Mouse (Mus musculus): ENCODE results near the gene Auts2. TPM values are rescaled to one million over a fixed set of nuclear protein-coding genes. Genes with fewer than 3 reads are reported as not detected.

Auts2 gene
- total and polyA plus RNA-seq, 2 experiments from 2014 or later, result 35.2 to 57.5 TPM

GRCm38 (mm10) chr5:131634731-131635130 is 908.4 kb downstream of the Auts2 start:
- H3K27me3 ChIP-seq (ENCODE audit: insufficient read depth, low read length), result no peaks in the 10 kb centered on the region
- H3K4me2 ChIP-seq (ENCODE audit: low read depth, low read length, poor library complexity, severe bottlenecking), result no peak overlapping the region
- no peak overlapping the region for H3K4me3 ChIP-seq (ENCODE audit: low read depth, low read length)
- no peak for DNase-seq (ENCODE audit: low spot score)
- H3K4me1 ChIP-seq (ENCODE audit: insufficient read depth, low read length), result peaks cover 11% of the 10 kb centered on the region; the same call in 1 of the 2 replicates
- no peaks in the 10 kb centered on the region for H3K9me3 ChIP-seq (ENCODE audit: low read length)
- no peak for TF ChIP-seq CTCF (IDR thresholded peaks at IDR 0.05)
- no peak for ATAC-seq (ENCODE audit: low FRiP score)
- H3K9ac ChIP-seq (replicated peaks; ENCODE audit: low read length, poor library complexity, severe bottlenecking), result no peak overlapping the region
- no peak overlapping the region for H3K27ac ChIP-seq (ENCODE audit: low read depth, low read length)
- no peaks in the 10 kb centered on the region for H3K36me3 ChIP-seq (ENCODE audit: insufficient read depth, low read length)
- WGBS, result 92% methylated on average over 7 of the region's 7 CpGs

- Histone ChIP-seq H3K27ac (ENCODE audit: low read depth, low read length) (no peak overlapping the region), H3K4me3 (ENCODE audit: low read depth, low read length) (no peak overlapping the region), H3K9ac (replicated peaks; ENCODE audit: low read length, poor library complexity, severe bottlenecking) (no peak overlapping the region), H3K4me2 (ENCODE audit: low read depth, low read length, poor library complexity, severe bottlenecking) (no peak overlapping the region), H3K27me3 (ENCODE audit: insufficient read depth, low read length) (no peaks in the 10 kb centered on the region), H3K9me3 (ENCODE audit: low read length) (no peaks in the 10 kb centered on the region), H3K4me1 (ENCODE audit: insufficient read depth, low read length) (peaks cover 11% of the 10 kb centered on the region; the same call in 1 of the 2 replicates), H3K36me3 (ENCODE audit: insufficient read depth, low read length) (no peaks in the 10 kb centered on the region)
- DNase-seq (ENCODE audit: low spot score), result no peak
- no peak for TF ChIP-seq CTCF (IDR thresholded peaks at IDR 0.05)
- 70% methylated on average over 4 of the region's 4 CpGs for WGBS
- no peak for ATAC-seq (ENCODE audit: low FRiP score)
Observed at GRCm38 (mm10) chr5:131631998-131632379, 911.2 kb downstream of the Auts2 start.

- no peak for TF ChIP-seq CTCF (IDR thresholded peaks at IDR 0.05)
Observed at GRCm38 (mm10) chr5:131631038-131631997, 911.8 kb downstream of the Auts2 start.

GRCm38 (mm10) chr5:131630577-131630976 is 912.6 kb downstream of the Auts2 start:
- Histone ChIP-seq H3K4me1 (ENCODE audit: insufficient read depth, low read length) (peaks cover 11% of the 10 kb centered on the region; the same call in 1 of the 2 replicates), H3K36me3 (ENCODE audit: insufficient read depth, low read length) (no peaks in the 10 kb centered on the region), H3K9me3 (ENCODE audit: low read length) (no peaks in the 10 kb centered on the region), H3K4me3 (ENCODE audit: low read depth, low read length) (no peak overlapping the region), H3K9ac (replicated peaks; ENCODE audit: low read length, poor library complexity, severe bottlenecking) (no peak overlapping the region), H3K27me3 (ENCODE audit: insufficient read depth, low read length) (no peaks in the 10 kb centered on the region), H3K4me2 (ENCODE audit: low read depth, low read length, poor library complexity, severe bottlenecking) (no peak overlapping the region), H3K27ac (ENCODE audit: low read depth, low read length) (no peak overlapping the region)
- TF ChIP-seq CTCF (IDR thresholded peaks at IDR 0.05), result no peak
- 15% methylated on average over 7 of the region's 7 CpGs for WGBS
- DNase-seq (ENCODE audit: low spot score) (peak; percentile 68), ATAC-seq (ENCODE audit: low FRiP score) (no peak)

More at GRCm38 (mm10) chr5:131631038-131631997, 911.8 kb downstream of the Auts2 start:
- no peaks in the 10 kb centered on the region for H3K36me3 ChIP-seq (ENCODE audit: insufficient read depth, low read length)
- ATAC-seq (ENCODE audit: low FRiP score) (no peak), DNase-seq (ENCODE audit: low spot score) (peak; percentile 34)
- no peaks in the 10 kb centered on the region for H3K9me3 ChIP-seq (ENCODE audit: low read length)
- H3K4me2 ChIP-seq (ENCODE audit: low read depth, low read length, poor library complexity, severe bottlenecking), result no peak overlapping the region
- WGBS, result 38% methylated on average over 12 of the region's 12 CpGs
- H3K27me3 ChIP-seq (ENCODE audit: insufficient read depth, low read length), result no peaks in the 10 kb centered on the region
- H3K9ac ChIP-seq (replicated peaks; ENCODE audit: low read length, poor library complexity, severe bottlenecking), result no peak overlapping the region
- H3K27ac ChIP-seq (ENCODE audit: low read depth, low read length), result no peak overlapping the region
- H3K4me1 ChIP-seq (ENCODE audit: insufficient read depth, low read length), result peaks cover 11% of the 10 kb centered on the region; the same call in 1 of the 2 replicates
- no peak overlapping the region for H3K4me3 ChIP-seq (ENCODE audit: low read depth, low read length)

GRCm38 (mm10) chr5:131616113-131616876 is 926.8 kb downstream of the Auts2 start:
- WGBS, result 3% methylated on average over 40 of the region's 40 CpGs

More at GRCm38 (mm10) chr5:131616113-131616876, 926.8 kb downstream of the Auts2 start:
- Histone ChIP-seq H3K27ac (ENCODE audit: low read depth, low read length) (no peak overlapping the region), H3K36me3 (ENCODE audit: insufficient read depth, low read length) (no peaks in the 10 kb centered on the region), H3K9ac (replicated peaks; ENCODE audit: low read length, poor library complexity, severe bottlenecking) (peak overlapping the region; percentile 46; the same call in 1 of the 2 replicates), H3K4me1 (ENCODE audit: insufficient read depth, low read length) (0 out of 2 replicates have a peak, but pooled peaks cover 4% of the 10 kb centered on the region), H3K4me3 (ENCODE audit: low read depth, low read length) (peak overlapping the region; percentile 38), H3K4me2 (ENCODE audit: low read depth, low read length, poor library complexity, severe bottlenecking) (peak overlapping the region; percentile 71), H3K27me3 (ENCODE audit: insufficient read depth, low read length) (no peaks in the 10 kb centered on the region), H3K9me3 (ENCODE audit: low read length) (no peaks in the 10 kb centered on the region)
- ATAC-seq (ENCODE audit: low FRiP score) (no peak), DNase-seq (ENCODE audit: low spot score) (peak; percentile 41)
- no peak for TF ChIP-seq CTCF (IDR thresholded peaks at IDR 0.05)

Data from midbrain, postnatal 0 days (tissue).